Mouse (Mus musculus) urinary bladder, postnatal 36 days (tissue): ENCODE measurements at regions not wholly inside any gene's neighbourhood (a gene's known extent, or its start where the extent isn't known, plus 50 kb on each side); places are given as distances from the start of the nearest gene placed in this dataset.
A peak's percentile ranks its signal among the peaks of the same experiment; 100 is the strongest.

Source experiments
- DNase-seq, 2 experiments: peaks; one replicate each; pipeline ENCODE4 v3.0.0; 2022; ENCODE audit warnings: low spot score in 2 of 2, mixed read lengths in 1 of 2

GRCm38 (mm10) chr10:119055199-119055785 lies 184.6 kb downstream of the Cand1 start:
- DNase-seq: peak in 1 of 2 experiments; percentile 71

GRCm38 (mm10) chr10:119054191-119055175 lies 184.5 kb upstream of the Dyrk2 start:
- no peak for DNase-seq

- no peak for DNase-seq
Measured at GRCm38 (mm10) chr10:119052441-119053041, 182.5 kb upstream of the Dyrk2 start.

- DNase-seq: no peak
Measured at GRCm38 (mm10) chr10:119051598-119051997, 181.6 kb upstream of the Dyrk2 start.

GRCm38 (mm10) chr10:119050017-119050685 lies 180.1 kb upstream of the Dyrk2 start:
- no peak for DNase-seq

GRCm38 (mm10) chr10:119048643-119049420 lies 178.8 kb upstream of the Dyrk2 start:
- no peak for DNase-seq

- DNase-seq: no peak
Measured at GRCm38 (mm10) chr10:119045059-119045458, 175.1 kb upstream of the Dyrk2 start.

GRCm38 (mm10) chr10:119043069-119043468 lies 173.1 kb upstream of the Dyrk2 start:
- no peak for DNase-seq

GRCm38 (mm10) chr10:119040205-119040604 lies 170.2 kb upstream of the Dyrk2 start:
- DNase-seq: no peak

- DNase-seq: no peak
Measured at GRCm38 (mm10) chr10:119039732-119040131, 169.7 kb upstream of the Dyrk2 start.

GRCm38 (mm10) chr10:119038991-119039390 lies 169.0 kb upstream of the Dyrk2 start:
- no peak for DNase-seq

GRCm38 (mm10) chr10:119037781-119038180 lies 167.8 kb upstream of the Dyrk2 start:
- DNase-seq: no peak

- no peak for DNase-seq
Measured at GRCm38 (mm10) chr10:119035863-119036262, 165.9 kb upstream of the Dyrk2 start.

- no peak for DNase-seq
Measured at GRCm38 (mm10) chr10:119034396-119034795, 164.4 kb upstream of the Dyrk2 start.

GRCm38 (mm10) chr10:119031282-119032275 lies 161.6 kb upstream of the Dyrk2 start:
- DNase-seq: no peak

GRCm38 (mm10) chr10:119028480-119029137 lies 158.6 kb upstream of the Dyrk2 start:
- no peak for DNase-seq

- no peak for DNase-seq
Measured at GRCm38 (mm10) chr10:119027241-119027901, 157.4 kb upstream of the Dyrk2 start.

GRCm38 (mm10) chr10:119026291-119026690 lies 156.3 kb upstream of the Dyrk2 start:
- no peak for DNase-seq

- no peak for DNase-seq
Measured at GRCm38 (mm10) chr10:119024425-119024824, 154.4 kb upstream of the Dyrk2 start.
